10 mouse cellular contexts compared by ENCODE assay signal in the genomic region with DNA sequence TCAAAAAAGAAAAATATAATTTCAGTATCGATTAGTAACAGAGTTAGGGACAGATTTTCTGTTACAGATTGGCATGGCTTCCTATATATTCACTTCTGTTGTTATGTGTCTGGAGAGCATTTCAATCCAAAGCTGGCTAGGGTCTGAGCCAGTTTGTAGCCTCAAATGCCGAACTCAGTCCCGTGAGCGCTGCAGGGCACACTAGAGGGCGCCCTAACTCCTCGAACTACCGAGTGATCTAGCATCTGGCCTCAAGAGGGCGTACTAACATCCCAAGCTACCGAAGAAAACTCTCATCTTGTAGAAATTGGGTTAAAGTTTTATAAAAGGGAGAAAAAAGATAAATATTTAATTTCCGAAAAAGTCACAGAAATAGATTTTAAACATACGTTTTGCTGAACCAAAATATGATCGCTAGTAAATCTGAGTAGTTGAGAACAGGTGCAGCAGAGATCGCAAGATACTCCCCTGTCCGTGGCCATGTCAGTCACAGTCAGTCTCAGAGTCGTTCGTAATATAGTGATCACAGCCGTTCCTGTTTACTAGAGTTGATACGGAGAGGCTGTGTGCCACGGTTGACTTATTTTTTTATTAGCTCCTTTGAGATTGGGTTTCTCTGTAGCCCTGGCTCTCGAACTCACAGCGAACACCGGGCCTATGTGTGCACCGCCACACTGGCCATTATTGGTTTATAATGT. TPM values are rescaled to one million over a fixed set of nuclear protein-coding genes. Genes with fewer than 3 reads are reported as not detected.
DNase-seq lines count a peak whose midpoint lies in the region; TF ChIP-seq lines count a peak whose summit lies in the region.
"Had no signal": no experiment of that assay in that cellular context is flagged by ENCODE, and none has a peak within 500 bp of the region (broad histone marks: within the 10 kb centered on the region; RNA-seq: fewer than 3 reads in every experiment).

No protein-coding gene starts in this region.

- no peaks in the 10 kb centered on the region for H3K4me1 ChIP-seq in thymus, adult 2 months (replicated peaks; ENCODE audit: control insufficient read depth, insufficient read depth, low read length)

- WGBS in thymus, adult 2 months = 55% methylated on average over 23 of the region's 23 CpGs

- H3K27me3 ChIP-seq in thymus, adult 2 months (ENCODE audit: control insufficient read depth, insufficient read depth, low read length) = no peaks in the 10 kb centered on the region

- H3K4me3 ChIP-seq in thymus, adult 2 months (ENCODE audit: control insufficient read depth, insufficient read depth, low read length) = no peak overlapping the region

- intact Hi-C loops in left cerebral cortex, postnatal 4 days (cut with DNase I) = no loop called here

- H3K36me3 ChIP-seq in thymus, adult 2 months (ENCODE audit: control insufficient read depth, insufficient read depth, low read length) = no peaks in the 10 kb centered on the region

- DNase-seq in thymus, adult 2 months = peak; percentile 61
- DNase-seq in thymus, adult 18-20 months = no peak
- peak; percentile 79 for DNase-seq in adrenal gland, postnatal 10 days
- DNase-seq in embryo, embryonic 10.5 days (ENCODE audit: low spot score) = peak; percentile 84
- DNase-seq in kidney, adult 18-20 months = peak; percentile 72
- DNase-seq in left cerebral cortex, postnatal 4 days = peak; percentile 66
- DNase-seq in right cerebral cortex, adult 2 months (ENCODE audit: low spot score in 2 of 2) = peak; percentile 75 to 80
- DNase-seq in Muller cell, postnatal 12 days (ENCODE audit: inconsistent ontology term) = no peak

- no peak overlapping the region for H3K27ac ChIP-seq in thymus, adult 2 months (ENCODE audit: control insufficient read depth, insufficient read depth, low read length)

- TF ChIP-seq CTCF in thymus, adult 2 months (IDR thresholded peaks at IDR 0.05; ENCODE audit: borderline replicate concordance, control insufficient read depth, extremely low read depth, insufficient read depth, low read length, poor library complexity) = peak; percentile 93

- no peak for TF ChIP-seq POLR2A in thymus, adult 2 months (IDR thresholded peaks at IDR 0.05; ENCODE audit: control insufficient read depth, extremely low read depth, insufficient read depth, low read length, poor library complexity)

RNA-seq across cellular contexts. Expression of a gene that starts 13.4 kb away (rescaled TPM):
- not detected in 2 replicates for polyA plus RNA-seq in thymus, adult 2 months (2012; rRNA removed)
- total RNA-seq in adrenal gland, postnatal 10 days (2021) = under 1 TPM; 0.33 to 0.36 TPM
- under 1 TPM; 0.22 to 0.32 TPM for total RNA-seq in left cerebral cortex, postnatal 4 days (2021)
- polyA plus RNA-seq: heart, embryonic 16.5 days had no signal

RNA-seq across cellular contexts. Expression of a gene that starts 14.5 kb away (rescaled TPM):
- polyA plus RNA-seq in thymus, adult 2 months (2012; rRNA removed) = 0.66 and 3.2 TPM in 2 replicates
- 1 to 10 TPM; 1.8 to 2.4 TPM for total RNA-seq in adrenal gland, postnatal 10 days (2021)
- total RNA-seq in left cerebral cortex, postnatal 4 days (2021) = not detected
- polyA plus RNA-seq: stomach, embryonic 14.5 days had no signal

RNA-seq across cellular contexts. Expression of a gene that starts 36.6 kb away (rescaled TPM):
- polyA plus RNA-seq in thymus, adult 2 months (2012; rRNA removed) = 18.0 and 21.9 TPM in 2 replicates
- total RNA-seq in adrenal gland, postnatal 10 days (2021) = 10 to 100 TPM; 58.7 to 60.2 TPM
- 10 to 100 TPM; 90.1 to 94.8 TPM for total RNA-seq in left cerebral cortex, postnatal 4 days (2021)

Comparison
In these comparisons a context has a peak if more than half of its experiments do, and no peak if none do; other contexts are left out.
1. DNase-seq: peak in thymus, adult 2 months (single experiment), adrenal gland, postnatal 10 days (single experiment), embryo, embryonic 10.5 days (single experiment), kidney, adult 18-20 months (single experiment), left cerebral cortex, postnatal 4 days (single experiment) and right cerebral cortex, adult 2 months (2 of 2); none in thymus, adult 18-20 months (0 of 2) and Muller cell, postnatal 12 days (single experiment).